Mouse (Mus musculus) gastrocnemius, adult 8-10 months (tissue): ENCODE data around the gene Ppp1r3a. TPM values are rescaled to one million over a fixed set of nuclear protein-coding genes. Genes with fewer than 3 reads are reported as not detected.
"Not testable (repeated sequence)": the region's sequence is repeated elsewhere in the genome, so short reads cannot be mapped to it uniquely, and the experiment has no call there.

ENCODE experiments used
- DNase-seq, 2 experiments: peaks; one replicate each; pipeline ENCODE4 v3.0.0; 2022; ENCODE audit warnings: low spot score in 2 of 2
- total RNA-seq, 4 experiments: library from RNA; stranded (reverse); gene quantifications; 2 replicates each; pipeline ENCODE4 v1.2.4; 2022

Ppp1r3a gene
- total RNA-seq, result 100 to 1,000 TPM; 251 to 286 (median 266) TPM

GRCm38 (mm10) chr6:14754901-14755591 lies at the start of gene Ppp1r3a:
TSS of gene Ppp1r3a (minus strand) at chr6:14755274.
- peak; percentile 17 to 27 for DNase-seq

- DNase-seq, result no peak
Measured at GRCm38 (mm10) chr6:14787157-14787938, 32.3 kb upstream of the Ppp1r3a start.

DNA sequence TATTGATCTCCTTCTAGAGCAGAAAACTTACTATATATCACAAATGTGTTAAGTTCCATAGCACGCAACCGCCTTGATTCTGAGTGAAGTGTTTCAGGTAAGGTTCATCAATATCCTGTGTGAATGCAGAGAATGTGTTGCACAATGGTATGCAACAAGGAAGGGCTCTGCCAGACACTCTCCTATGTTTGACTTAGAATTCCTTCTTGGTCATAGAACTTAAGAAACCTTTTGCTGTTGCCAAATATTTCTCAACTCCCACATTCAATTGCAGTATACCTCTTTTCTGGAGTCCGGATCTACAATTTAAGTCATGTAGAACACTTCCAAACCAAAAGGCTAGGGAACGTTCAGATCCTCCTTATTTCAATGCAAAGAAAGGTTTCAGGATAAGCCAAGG lies 22.8 kb upstream of the Ppp1r3a start:
- DNase-seq, result no peak

GRCm38 (mm10) chr6:14771717-14772116 lies 16.6 kb upstream of the Ppp1r3a start:
- no peak for DNase-seq

- no peak for DNase-seq
Measured at GRCm38 (mm10) chr6:14757486-14757885, 2.4 kb upstream of the Ppp1r3a start.

GRCm38 (mm10) chr6:14753512-14753911 lies 1.6 kb downstream of the Ppp1r3a start:
- DNase-seq, result no peak

DNA sequence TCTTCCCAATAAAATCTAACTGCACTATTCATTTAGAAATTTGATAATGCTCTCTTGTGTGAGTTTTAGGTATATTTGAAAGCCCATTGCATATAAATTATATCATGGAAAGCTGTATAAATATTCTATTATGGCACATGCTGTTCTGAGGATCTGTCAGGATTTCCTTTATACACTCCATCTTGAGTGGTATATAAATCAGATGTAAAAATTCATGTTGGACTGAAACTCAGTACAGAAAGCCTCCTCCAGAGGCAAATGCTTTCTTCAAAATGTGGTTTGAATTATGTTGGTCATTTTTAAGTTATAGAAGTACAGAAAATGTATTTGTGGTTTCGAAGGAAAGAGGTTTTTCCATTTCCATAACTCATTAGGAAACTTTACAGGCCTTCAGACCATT lies 2.9 kb downstream of the Ppp1r3a start:
- no peak for DNase-seq

GRCm38 (mm10) chr6:14747000-14747399 lies 8.1 kb downstream of the Ppp1r3a start:
- peak in 1 of 2 experiments; percentile 40 for DNase-seq

DNA sequence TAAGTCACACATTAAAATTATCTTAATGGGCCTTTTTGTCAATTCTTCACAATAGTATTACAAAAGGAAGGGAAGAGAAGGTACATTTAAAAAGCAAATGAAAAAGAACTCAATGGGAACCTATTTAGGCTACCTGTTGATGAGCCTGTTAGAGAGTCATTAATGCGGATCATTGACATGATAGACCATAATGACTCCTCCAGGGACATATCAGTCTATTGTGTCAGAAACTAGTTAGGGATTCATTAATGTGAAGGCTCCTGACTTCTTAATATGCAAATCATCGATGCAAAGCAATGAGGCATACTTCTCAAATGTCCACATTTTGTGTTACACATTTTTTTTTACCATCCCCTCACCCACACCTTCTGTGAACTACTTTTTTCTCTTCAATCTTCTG lies 19.1 kb downstream of the Ppp1r3a start:
- DNase-seq, result no peak

GRCm38 (mm10) chr6:14731011-14731410 lies 24.1 kb downstream of the Ppp1r3a start:
- DNase-seq, result no peak

DNA sequence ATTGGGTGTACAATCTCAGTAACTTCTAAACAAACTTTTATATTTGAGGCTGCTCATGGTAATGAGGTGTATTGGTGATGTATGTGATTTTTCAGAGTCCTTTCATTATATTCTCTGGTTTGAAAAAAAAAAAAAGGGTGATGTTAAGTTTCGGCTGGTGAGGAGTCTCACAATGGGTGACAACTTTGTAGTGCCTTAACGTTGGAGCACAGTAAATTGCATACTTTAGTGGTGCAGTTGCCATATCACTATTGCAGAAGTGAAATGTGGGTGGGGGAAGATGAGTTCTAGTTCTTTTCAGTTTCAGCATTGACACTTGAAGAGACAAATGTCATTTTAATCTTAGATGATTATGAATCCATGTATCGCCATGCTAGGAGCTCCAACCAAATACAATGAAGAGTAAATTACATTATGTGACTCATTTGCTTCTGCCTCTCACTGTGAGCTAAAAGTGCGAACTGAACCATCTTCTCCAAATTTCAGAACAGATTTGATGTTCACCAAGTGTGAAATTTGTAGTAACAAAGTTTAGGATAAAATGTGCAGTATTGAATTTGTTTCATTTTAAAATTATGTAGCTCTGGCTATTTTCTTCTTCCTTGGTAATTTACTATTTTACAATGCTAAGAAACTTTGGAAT lies 34.2 kb downstream of the Ppp1r3a start:
- no peak for DNase-seq

GRCm38 (mm10) chr6:14720110-14720771 lies 34.8 kb downstream of the Ppp1r3a start:
- DNase-seq, result no peak

GRCm38 (mm10) chr6:14715129-14715989 lies 39.7 kb downstream of the Ppp1r3a start:
- DNase-seq, result no peak

DNA sequence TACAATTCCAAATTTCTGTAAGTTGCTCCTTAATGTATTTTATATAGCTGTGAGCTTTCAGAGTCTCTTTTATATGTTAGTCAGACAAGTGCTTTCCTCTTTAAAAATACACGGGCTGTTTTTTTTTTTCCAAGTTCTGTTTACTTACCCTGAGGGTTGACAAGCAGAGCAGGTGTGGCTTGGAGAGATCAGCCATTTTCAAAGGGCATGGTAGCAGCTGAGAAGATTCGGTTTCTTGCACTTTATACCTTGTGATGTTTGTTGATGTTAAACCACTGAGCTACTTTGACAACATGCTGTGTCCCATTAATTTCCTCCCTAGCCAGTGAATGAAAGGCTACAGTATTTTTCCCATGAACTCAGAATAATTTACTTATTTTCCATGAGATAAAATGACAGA lies 42.9 kb downstream of the Ppp1r3a start:
- peak; percentile 29 to 43 for DNase-seq

DNA sequence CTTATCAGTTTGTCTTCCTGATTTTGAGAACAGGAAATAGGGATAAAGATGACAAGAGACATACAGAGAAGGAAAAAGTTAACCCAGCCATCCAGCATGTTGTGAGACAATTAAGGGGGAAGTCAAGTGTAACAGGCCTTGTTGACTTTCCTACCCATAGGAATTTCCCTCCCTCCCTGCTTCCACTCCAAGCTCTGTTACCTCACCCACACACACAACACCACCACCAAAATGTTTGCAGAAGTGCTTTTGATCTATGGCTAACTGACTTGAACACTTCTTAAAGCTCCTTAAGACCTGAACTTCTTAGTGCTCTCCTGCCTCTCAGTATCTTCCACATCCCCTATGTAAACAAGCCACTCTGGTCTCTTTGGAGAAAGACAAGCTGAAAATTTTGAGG lies 55.0 kb downstream of the Ppp1r3a start:
- DNase-seq, result no peak

DNA sequence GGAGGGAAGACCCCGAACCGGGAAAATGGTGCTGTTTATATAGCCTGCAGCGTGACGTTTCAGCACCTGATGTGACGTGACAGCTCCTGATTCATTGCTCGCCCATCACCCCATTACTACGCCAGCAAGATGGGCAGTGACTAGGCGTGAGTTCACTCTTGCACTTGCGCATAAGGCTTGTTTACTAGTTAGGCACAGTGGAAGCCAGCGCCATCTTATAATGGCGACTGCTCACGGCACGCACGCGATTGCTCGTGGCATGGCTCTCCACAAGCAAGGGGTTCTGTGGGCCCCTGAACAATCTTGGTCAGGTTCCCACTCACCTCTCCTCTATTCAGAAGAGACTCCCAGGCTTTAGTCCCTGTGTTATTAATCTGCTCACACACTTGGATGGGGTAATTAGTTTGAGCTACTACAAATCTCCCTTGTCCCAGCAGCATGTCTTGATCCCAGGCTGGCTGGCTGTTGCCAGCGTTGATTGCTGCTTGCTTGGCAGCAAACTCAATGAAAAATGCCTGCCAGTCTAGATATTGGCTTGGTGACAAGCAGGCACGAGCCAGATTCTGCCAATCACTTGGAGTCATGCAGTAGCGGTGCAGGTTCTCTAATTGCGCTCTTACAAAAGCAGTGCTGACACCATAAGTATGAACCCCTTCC lies 75.7 kb downstream of the Ppp1r3a start:
- DNase-seq, result not testable (repeated sequence)

- not testable (repeated sequence) for DNase-seq
Measured at GRCm38 (mm10) chr6:14668966-14669365, 86.1 kb downstream of the Ppp1r3a start.

DNA sequence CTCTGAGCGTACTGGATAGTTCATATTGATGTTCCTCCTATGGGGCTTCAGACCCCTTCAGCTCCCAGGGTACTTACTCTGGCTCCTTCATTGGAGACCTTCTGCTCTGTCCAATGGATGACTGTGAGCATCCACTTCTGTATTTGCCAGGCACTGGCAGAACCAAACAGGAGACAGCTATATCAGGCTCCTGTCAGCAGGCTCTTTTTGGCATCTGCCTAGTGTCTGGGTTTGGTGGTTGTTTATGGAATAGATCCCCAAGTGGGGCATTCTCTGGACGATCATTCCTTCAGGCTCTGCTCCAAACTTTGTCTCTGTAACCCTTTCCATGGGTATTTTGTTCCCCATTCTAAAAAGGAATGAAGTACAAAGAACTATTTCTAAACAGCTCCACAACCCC lies 87.4 kb downstream of the Ppp1r3a start:
- not testable (repeated sequence) for DNase-seq
